Mouse (Mus musculus) liver, adult 2 months (tissue): Measurements from ENCODE around the gene Gpc6.

Experiments used
- CTCF ChIP-seq: fragments of 200-500 bp; IDR thresholded peaks from 2 replicates; pipeline ENCODE4 v1.5.1; 2011; ENCODE audit warnings: low read depth, low read length, control low read depth
- POLR2A ChIP-seq: fragments of 200-500 bp; IDR thresholded peaks from 2 replicates; pipeline ENCODE4 v1.6.1; 2011; ENCODE audit warnings: low read length, control low read depth; ENCODE audit not compliant: insufficient read depth; ENCODE audit errors: extremely low read depth

GRCm38 (mm10) chr14:118013237-118013636 lies 1088.1 kb downstream of the Gpc6 start:
- TF ChIP-seq CTCF, result no peak
- TF ChIP-seq POLR2A, result no peak
